Mouse (Mus musculus) lung, embryonic 16.5 days (tissue): ENCODE results near the gene Ccr6. TPM values are rescaled to one million over a fixed set of nuclear protein-coding genes. Genes with fewer than 3 reads are reported as not detected.

Source experiments
- ATAC-seq: fragments of 200-750 bp; cut with Nextera tagmentation; 2 replicates; pipeline ENCODE4 v1.8.0; 2017; ENCODE audit warnings: low read depth, mild to moderate bottlenecking, moderate library complexity
- H3K27ac ChIP-seq: fragments of 300-500 bp; sonication (generic); 2 replicates; pipeline ENCODE4 v1.5.1; 2014; ENCODE audit warnings: mild to moderate bottlenecking, control low read depth, low read length
- H3K27me3 ChIP-seq: fragments of 300-500 bp; sonication (generic); 2 replicates; pipeline ENCODE4 v1.6.1; 2014; ENCODE audit warnings: low read depth, low read length, mixed read lengths; ENCODE audit not compliant: control insufficient read depth, insufficient read depth
- H3K36me3 ChIP-seq: fragments of 300-500 bp; sonication (generic); 2 replicates; pipeline ENCODE4 v1.6.1; 2014; ENCODE audit warnings: low read length; ENCODE audit not compliant: control insufficient read depth, insufficient read depth
- H3K4me1 ChIP-seq: fragments of 300-500 bp; sonication (generic); replicated peaks from 2 replicates; pipeline ENCODE4 v1.6.1; 2014; ENCODE audit warnings: low read length, mixed read lengths; ENCODE audit not compliant: control insufficient read depth, insufficient read depth
- H3K4me2 ChIP-seq: fragments of 300-500 bp; sonication (generic); 2 replicates; pipeline ENCODE4 v1.6.1; 2014; ENCODE audit warnings: low read depth, low read length, control low read depth
- H3K4me3 ChIP-seq: fragments of 300-500 bp; sonication (generic); 2 replicates; pipeline ENCODE4 v1.5.1; 2014; ENCODE audit warnings: mild to moderate bottlenecking, low read length, control low read depth
- H3K9ac ChIP-seq: fragments of 300-500 bp; sonication (generic); 2 replicates; pipeline ENCODE4 v1.6.1; 2014; ENCODE audit warnings: low read length, control low read depth
- H3K9me3 ChIP-seq: fragments of 300-500 bp; sonication (generic); 2 replicates; pipeline ENCODE4 v1.6.1; 2016; ENCODE audit warnings: low read length; ENCODE audit not compliant: control insufficient read depth
- whole genome bisulfite sequencing: fragments of 180-500 bp; shearing (Covaris S2); extraction: QIAGEN DNeasy Blood & Tissue Kit; methylation state at CpG from one replicate; pipeline ENCODE4 v1.1.7; 2014; 5-methylcytosine and 5-hydroxymethylcytosine counted together
- polyA plus RNA-seq: library from polyadenylated mRNA; unstranded; fragments of >200 nt; fragmentation: Nextera tagmentation; extraction: Ambion mirVana; gene quantifications from 2 replicates; pipeline ENCODE4 v1.2.1, GENCODE M21; 2015

Gene Ccr6
- polyA plus RNA-seq, 1 experiment from 2014 or later, result 0.23 TPM

DNA sequence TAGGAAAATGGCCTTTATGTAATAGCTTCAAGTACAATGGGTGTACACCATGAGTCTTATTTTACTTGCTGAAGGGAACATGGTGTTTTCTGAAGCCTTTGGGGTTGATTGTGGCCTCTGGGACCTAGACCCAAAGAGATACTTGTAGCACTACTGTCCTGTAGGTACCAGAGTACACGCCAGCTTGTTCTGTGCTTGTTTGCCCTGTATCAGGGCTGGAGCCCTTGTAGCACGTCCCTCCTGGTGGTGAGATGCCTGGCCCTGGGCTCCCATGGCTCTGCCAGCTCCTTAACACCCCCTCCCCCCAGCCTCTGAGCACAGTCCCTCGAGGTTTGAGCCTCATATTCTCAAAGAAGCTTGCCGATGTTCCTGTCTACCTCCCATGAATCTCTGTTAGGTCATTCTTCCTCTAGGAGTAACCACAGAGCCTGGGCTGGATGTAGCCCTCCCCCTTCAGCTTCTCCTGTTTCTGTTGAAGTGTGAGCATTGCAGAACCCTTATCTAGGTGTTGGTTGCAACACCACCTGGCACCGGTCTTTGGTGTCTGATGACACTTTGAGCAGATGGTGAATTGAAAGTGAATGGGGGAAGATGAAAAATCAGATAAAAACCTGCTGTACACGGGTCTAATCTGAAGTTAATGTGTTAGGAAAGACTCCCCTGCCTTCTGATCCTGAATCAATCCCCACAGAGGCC, 36.4 kb downstream of the Ccr6 start:
- Histone ChIP-seq H3K4me2 (no peak overlapping the region), H3K9me3 (no peaks in the 10 kb centered on the region), H3K9ac (no peak overlapping the region), H3K4me1 (no peaks in the 10 kb centered on the region; the same call in 1 of the 2 replicates), H3K27me3 (no peaks in the 10 kb centered on the region; the same call in 1 of the 2 replicates), H3K27ac (no peak overlapping the region), H3K36me3 (no peaks in the 10 kb centered on the region), H3K4me3 (no peak overlapping the region)
- 28% methylated on average over 6 of the region's 6 CpGs for WGBS
- ATAC-seq, result no peak

DNA sequence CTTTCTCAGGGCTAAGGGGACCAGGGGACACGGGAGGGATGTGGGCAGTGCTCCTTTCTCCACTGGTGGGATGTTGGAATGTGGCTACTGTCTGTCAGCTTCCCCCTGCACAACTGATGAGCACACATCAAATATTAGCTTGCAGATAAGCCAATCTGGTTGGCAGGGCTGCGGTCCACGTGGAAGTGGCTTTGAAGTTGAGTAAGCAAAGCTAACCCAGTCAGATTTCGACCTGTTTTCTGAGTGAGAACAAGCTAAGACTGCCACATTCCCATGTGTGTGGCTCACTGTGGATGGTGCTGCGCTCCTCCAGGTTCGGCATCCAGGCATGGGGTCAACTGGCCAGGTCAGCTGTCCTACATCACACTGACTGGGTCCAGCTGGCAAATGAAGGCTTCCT, 37.1 kb downstream of the Ccr6 start:
- WGBS, result 26% methylated on average over 6 of the region's 6 CpGs
- ATAC-seq, result no peak
- Histone ChIP-seq H3K27me3 (no peaks in the 10 kb centered on the region; the same call in 1 of the 2 replicates), H3K9ac (no peak overlapping the region), H3K4me2 (no peak overlapping the region), H3K36me3 (no peaks in the 10 kb centered on the region), H3K4me3 (no peak overlapping the region), H3K4me1 (no peaks in the 10 kb centered on the region; the same call in 1 of the 2 replicates), H3K27ac (no peak overlapping the region), H3K9me3 (no peaks in the 10 kb centered on the region)

DNA sequence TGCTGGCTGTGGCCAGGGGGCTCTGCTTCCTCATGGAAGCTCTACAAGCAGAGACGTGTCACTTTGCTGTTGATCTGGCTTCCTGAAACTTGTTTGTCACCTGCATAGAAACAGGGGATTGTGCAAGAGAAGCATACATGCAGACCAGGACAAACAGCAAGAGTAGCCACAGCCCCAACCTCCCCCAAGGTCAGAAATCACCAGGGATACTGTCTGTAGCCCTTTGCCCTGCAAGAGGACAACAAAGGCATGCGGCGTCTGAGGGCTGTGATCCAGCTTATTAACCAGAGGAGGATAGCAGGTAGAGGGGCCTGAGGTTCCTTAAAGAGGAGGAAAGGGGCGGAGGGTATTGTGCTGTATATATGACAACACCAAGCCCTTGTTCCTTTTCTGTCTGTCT, 40.2 kb downstream of the Ccr6 start:
- no peak overlapping the region for H3K4me2 ChIP-seq
- no peaks in the 10 kb centered on the region for H3K9me3 ChIP-seq
- no peaks in the 10 kb centered on the region for H3K36me3 ChIP-seq
- 57% methylated on average over 4 of the region's 4 CpGs for WGBS
- H3K27ac ChIP-seq, result no peak overlapping the region
- H3K4me3 ChIP-seq, result no peak overlapping the region
- H3K9ac ChIP-seq, result no peak overlapping the region
- no peaks in the 10 kb centered on the region; the same call in 1 of the 2 replicates for H3K4me1 ChIP-seq
- no peaks in the 10 kb centered on the region; the same call in 1 of the 2 replicates for H3K27me3 ChIP-seq
- no peak for ATAC-seq

DNA sequence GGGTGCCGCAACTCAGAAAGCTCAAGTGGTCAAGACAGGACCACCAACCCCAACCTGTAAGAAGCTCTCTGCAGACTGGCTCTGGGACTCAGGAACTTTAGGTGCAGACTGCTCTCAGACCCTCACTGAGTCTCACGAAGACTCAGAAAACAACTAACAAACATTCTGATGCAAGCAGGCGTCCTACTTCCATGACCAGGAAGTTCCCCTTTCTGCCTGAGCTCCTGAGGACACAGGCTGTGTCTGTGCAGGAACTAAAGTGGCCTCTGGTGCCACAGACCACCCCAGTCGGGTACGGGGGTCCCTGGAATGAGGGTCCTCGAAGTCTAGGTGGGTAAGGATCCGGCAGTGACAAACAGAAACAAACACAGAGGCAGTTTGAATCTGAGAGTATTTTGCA, 40.8 kb downstream of the Ccr6 start:
- ATAC-seq, result no peak
- H3K27ac ChIP-seq, result no peak overlapping the region
- no peaks in the 10 kb centered on the region for H3K36me3 ChIP-seq
- H3K9ac ChIP-seq, result no peak overlapping the region
- no peaks in the 10 kb centered on the region; the same call in 1 of the 2 replicates for H3K27me3 ChIP-seq
- no peak overlapping the region for H3K4me2 ChIP-seq
- no peaks in the 10 kb centered on the region; the same call in 1 of the 2 replicates for H3K4me1 ChIP-seq
- H3K4me3 ChIP-seq, result no peak overlapping the region
- H3K9me3 ChIP-seq, result no peaks in the 10 kb centered on the region
- 72% methylated on average over 7 of the region's 7 CpGs for WGBS

DNA sequence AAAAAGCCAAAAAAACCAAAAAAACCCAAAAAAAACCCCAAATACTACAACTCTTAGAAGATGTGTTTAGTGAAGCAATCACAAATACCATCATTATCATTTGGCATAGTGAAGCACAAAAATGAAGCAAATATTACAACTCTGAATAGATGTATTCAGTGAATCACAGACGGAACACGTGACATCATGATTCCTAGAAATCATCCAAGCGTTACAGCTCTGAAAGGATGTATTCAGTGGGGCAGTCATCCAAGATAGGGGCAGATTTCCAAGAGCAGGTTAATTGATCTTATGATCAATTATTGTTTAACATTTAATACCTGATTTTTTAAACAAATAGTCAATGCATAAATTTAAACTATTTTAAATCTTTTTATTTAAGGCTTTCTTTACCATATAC, 41.4 kb downstream of the Ccr6 start:
- no peaks in the 10 kb centered on the region for H3K9me3 ChIP-seq
- H3K4me3 ChIP-seq, result no peak overlapping the region
- H3K27me3 ChIP-seq, result no peaks in the 10 kb centered on the region; the same call in 1 of the 2 replicates
- no peak overlapping the region for H3K4me2 ChIP-seq
- WGBS, result 86% methylated on average over 3 of the region's 3 CpGs
- no peak overlapping the region for H3K9ac ChIP-seq
- ATAC-seq, result no peak
- H3K4me1 ChIP-seq, result no peaks in the 10 kb centered on the region; the same call in 1 of the 2 replicates
- no peak overlapping the region for H3K27ac ChIP-seq
- no peaks in the 10 kb centered on the region for H3K36me3 ChIP-seq

DNA sequence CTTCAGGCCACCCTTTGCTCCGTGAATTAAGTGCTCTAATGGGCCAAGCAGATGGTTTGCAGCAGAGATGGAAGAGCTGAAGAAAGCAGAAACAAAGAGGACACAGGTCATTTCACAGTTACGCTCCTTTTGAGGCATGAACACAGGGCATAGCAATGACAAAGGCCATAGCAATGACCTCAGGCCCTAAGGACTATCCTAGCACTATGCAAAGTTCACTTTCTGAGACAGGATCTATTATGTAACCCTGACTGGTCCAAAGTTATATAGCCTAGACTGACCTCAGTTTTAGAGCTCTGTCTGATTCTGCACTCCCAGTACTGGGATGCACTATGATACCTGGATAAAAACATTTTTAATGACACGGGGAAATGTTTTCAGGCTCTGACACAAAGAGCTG, 42.5 kb downstream of the Ccr6 start:
- WGBS, result 62% methylated on average over 3 of the region's 3 CpGs
- H3K4me2 ChIP-seq, result no peak overlapping the region
- H3K9ac ChIP-seq, result no peak overlapping the region
- no peak overlapping the region for H3K4me3 ChIP-seq
- H3K36me3 ChIP-seq, result no peaks in the 10 kb centered on the region
- no peak for ATAC-seq
- H3K9me3 ChIP-seq, result no peaks in the 10 kb centered on the region
- no peak overlapping the region for H3K27ac ChIP-seq
- no peaks in the 10 kb centered on the region; the same call in 1 of the 2 replicates for H3K27me3 ChIP-seq
- H3K4me1 ChIP-seq, result no peaks in the 10 kb centered on the region

DNA sequence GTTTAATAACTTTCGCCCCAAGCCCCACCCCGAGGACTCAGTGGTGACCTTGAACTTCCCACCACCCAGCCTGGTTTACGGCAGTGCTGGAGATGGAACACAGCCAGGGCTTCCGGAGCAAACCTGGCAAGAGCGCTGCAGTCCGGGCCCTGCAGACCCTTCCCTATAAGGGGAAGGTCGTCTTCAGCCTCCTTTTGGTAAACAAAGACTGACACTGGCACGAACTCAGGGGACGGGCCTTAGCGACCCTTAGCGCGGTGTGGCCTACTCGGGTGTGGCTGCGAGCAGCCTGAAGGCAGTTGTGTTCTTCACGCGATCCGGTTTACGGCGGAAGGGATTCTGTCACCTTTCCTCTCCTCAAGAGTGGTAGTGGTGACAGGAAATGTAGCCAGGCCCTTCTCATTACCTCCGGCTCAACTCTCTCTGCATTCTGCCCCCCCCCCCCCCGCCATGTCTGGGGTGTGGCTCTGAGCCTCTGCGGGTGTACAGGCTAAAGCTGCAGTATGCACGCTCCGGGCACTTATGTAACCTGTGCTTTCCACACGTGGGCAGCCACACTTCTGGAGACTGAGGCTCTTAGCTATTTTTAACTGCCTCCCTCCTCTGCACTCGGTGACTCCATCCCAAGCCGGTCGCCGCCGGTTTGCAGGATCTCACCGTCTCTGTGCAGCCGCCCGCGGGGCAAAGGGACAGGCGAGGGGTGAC, 47.1 kb downstream of the Ccr6 start, which contains the start of gene Mpc1:
Mpc1 (plus strand) TSS at position 84 of the 705 bp plus-strand sequence.
- peak; percentile 82 for ATAC-seq
- WGBS, result under 1% methylated on average over 30 of the region's 35 CpGs
- H3K9ac ChIP-seq, result peak within 1 kb of the TSS; percentile 92

DNA sequence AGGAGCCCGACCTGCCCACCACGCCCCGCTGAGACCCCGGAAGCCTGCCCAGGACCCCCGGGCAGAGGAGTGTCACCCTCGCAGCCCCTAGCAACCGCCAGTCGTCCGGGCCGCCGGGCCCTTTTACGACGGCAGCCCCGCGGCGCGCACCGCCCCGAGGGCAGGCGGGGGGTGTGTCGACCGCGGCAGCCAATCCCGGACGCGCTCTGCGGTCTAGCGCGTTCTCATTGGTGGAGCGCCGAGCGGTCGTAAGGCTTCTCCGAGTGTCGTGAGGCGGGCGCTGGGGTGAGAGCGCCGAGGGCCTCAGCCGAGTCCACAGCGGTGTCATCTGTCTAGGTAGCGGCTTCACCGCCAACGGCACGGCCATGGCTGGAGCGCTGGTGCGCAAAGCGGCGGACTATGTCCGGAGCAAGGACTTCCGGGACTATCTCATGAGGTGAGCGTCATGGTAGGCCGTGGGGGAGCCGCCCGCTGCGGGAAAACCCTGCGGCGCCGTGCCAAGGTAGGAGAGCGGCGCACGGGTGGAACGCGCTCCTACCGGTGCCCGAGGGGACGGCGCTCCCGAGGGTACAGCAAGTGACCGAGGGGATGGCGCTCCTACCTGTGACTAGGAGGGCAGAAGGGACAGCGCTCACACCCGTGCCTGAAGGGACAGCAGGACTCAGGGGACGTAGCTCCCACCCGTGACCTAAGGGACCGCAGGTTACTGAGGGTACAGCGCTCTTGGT, 47.8 kb downstream of the Ccr6 start:
- H3K36me3 ChIP-seq, result no peaks in the 10 kb centered on the region
- H3K4me1 ChIP-seq, result peaks cover 4% of the 10 kb centered on the region; the same call in 1 of the 2 replicates
- peak overlapping the region; percentile 90 for H3K4me3 ChIP-seq
- H3K27me3 ChIP-seq, result no peaks in the 10 kb centered on the region
- peak overlapping the region; percentile 93 for H3K4me2 ChIP-seq
- peak overlapping the region; percentile 99 for H3K27ac ChIP-seq
- under 1% methylated on average over 73 of the region's 77 CpGs for WGBS
- H3K9me3 ChIP-seq, result no peaks in the 10 kb centered on the region
- peak; percentile 99 for ATAC-seq
- H3K9ac ChIP-seq, result peak overlapping the region; percentile 92

More for the DNA sequence above, 47.1 kb downstream of the Ccr6 start, which contains the start of gene Mpc1:
- Histone ChIP-seq H3K27ac (peak within 1 kb of the TSS; percentile 99), H3K4me1 (peaks cover 4% of the 10 kb centered on the region; the same call in 1 of the 2 replicates), H3K9me3 (no peaks in the 10 kb centered on the region), H3K4me3 (peak within 1 kb of the TSS; percentile 90), H3K4me2 (peak within 1 kb of the TSS; percentile 93), H3K27me3 (no peaks in the 10 kb centered on the region), H3K36me3 (no peaks in the 10 kb centered on the region)
